Mouse (Mus musculus): ENCODE results near the gene Clmp. TPM values are rescaled to one million over a fixed set of nuclear protein-coding genes. Genes with fewer than 3 reads are reported as not detected.

The Clmp gene
- total RNA-seq, 4 experiments from 2014 or later = 1.5 to 4.0 (median 2.5) TPM

GRCm38 (mm10) chr9:40690511-40690910 is 4.7 kb downstream of the Clmp start:
- DNase-seq (ENCODE audit: low spot score in 2 of 2) = no peak

GRCm38 (mm10) chr9:40693026-40693425 is 7.3 kb downstream of the Clmp start:
- DNase-seq (ENCODE audit: low spot score in 2 of 2) = no peak

- no peak for DNase-seq (ENCODE audit: low spot score in 2 of 2)
Observed at GRCm38 (mm10) chr9:40693768-40694167, 8.0 kb downstream of the Clmp start.

- DNase-seq (ENCODE audit: low spot score in 2 of 2) = no peak
Observed at GRCm38 (mm10) chr9:40694284-40694683, 8.5 kb downstream of the Clmp start.

- no peak for DNase-seq (ENCODE audit: low spot score in 2 of 2)
Observed at GRCm38 (mm10) chr9:40696086-40696485, 10.3 kb downstream of the Clmp start.

GRCm38 (mm10) chr9:40699194-40699593 is 13.4 kb downstream of the Clmp start:
- no peak for DNase-seq (ENCODE audit: low spot score in 2 of 2)

GRCm38 (mm10) chr9:40700253-40700652 is 14.5 kb downstream of the Clmp start:
- no peak for DNase-seq (ENCODE audit: low spot score in 2 of 2)

GRCm38 (mm10) chr9:40704364-40705276 is 18.9 kb downstream of the Clmp start:
- DNase-seq (ENCODE audit: low spot score in 2 of 2) = no peak

GRCm38 (mm10) chr9:40708448-40709140 is 22.8 kb downstream of the Clmp start:
- DNase-seq (ENCODE audit: low spot score in 2 of 2) = no peak

- DNase-seq (ENCODE audit: low spot score in 2 of 2) = no peak
Observed at GRCm38 (mm10) chr9:40709141-40709537, 23.4 kb downstream of the Clmp start.

GRCm38 (mm10) chr9:40709587-40709986 is 23.8 kb downstream of the Clmp start:
- no peak for DNase-seq (ENCODE audit: low spot score in 2 of 2)

- DNase-seq (ENCODE audit: low spot score in 2 of 2) = no peak
Observed at GRCm38 (mm10) chr9:40709991-40710390, 24.2 kb downstream of the Clmp start.

GRCm38 (mm10) chr9:40711654-40712053 is 25.9 kb downstream of the Clmp start:
- DNase-seq (ENCODE audit: low spot score in 2 of 2) = no peak

GRCm38 (mm10) chr9:40717182-40717874 is 31.6 kb downstream of the Clmp start:
- DNase-seq (ENCODE audit: low spot score in 2 of 2) = peak in 1 of 2 experiments; percentile 24

- DNase-seq (ENCODE audit: low spot score in 2 of 2) = no peak
Observed at GRCm38 (mm10) chr9:40717875-40718185, 32.1 kb downstream of the Clmp start.

- DNase-seq (ENCODE audit: low spot score in 2 of 2) = no peak
Observed at GRCm38 (mm10) chr9:40720881-40721280, 35.1 kb downstream of the Clmp start.

GRCm38 (mm10) chr9:40723311-40723772 is 37.6 kb downstream of the Clmp start:
- no peak for DNase-seq (ENCODE audit: low spot score in 2 of 2)

GRCm38 (mm10) chr9:40724978-40725377 is 39.2 kb downstream of the Clmp start:
- DNase-seq (ENCODE audit: low spot score in 2 of 2) = no peak

- DNase-seq (ENCODE audit: low spot score in 2 of 2) = no peak
Observed at GRCm38 (mm10) chr9:40727140-40727823, 41.5 kb downstream of the Clmp start.

- no peak for DNase-seq (ENCODE audit: low spot score in 2 of 2)
Observed at GRCm38 (mm10) chr9:40727824-40728495, 42.2 kb downstream of the Clmp start.

GRCm38 (mm10) chr9:40730302-40730700 is 44.5 kb downstream of the Clmp start:
- no peak for DNase-seq (ENCODE audit: low spot score in 2 of 2)

All from gastrocnemius, adult 8-10 months (tissue).